Mouse (Mus musculus) 3134 (cell line): Measurements from ENCODE around the gene Eif5a.

Experiments
- DNase-seq: peaks from one replicate; pipeline ENCODE4 v3.0.0-alpha.2; 2011; ENCODE audit warnings: low spot score; ENCODE audit not compliant: insufficient read length; ENCODE audit errors: extremely low read depth

Eif5a gene

GRCm38 (mm10) chr11:69904311-69904710 is 17.4 kb downstream of the Eif5a start:
- no peak for DNase-seq

DNA sequence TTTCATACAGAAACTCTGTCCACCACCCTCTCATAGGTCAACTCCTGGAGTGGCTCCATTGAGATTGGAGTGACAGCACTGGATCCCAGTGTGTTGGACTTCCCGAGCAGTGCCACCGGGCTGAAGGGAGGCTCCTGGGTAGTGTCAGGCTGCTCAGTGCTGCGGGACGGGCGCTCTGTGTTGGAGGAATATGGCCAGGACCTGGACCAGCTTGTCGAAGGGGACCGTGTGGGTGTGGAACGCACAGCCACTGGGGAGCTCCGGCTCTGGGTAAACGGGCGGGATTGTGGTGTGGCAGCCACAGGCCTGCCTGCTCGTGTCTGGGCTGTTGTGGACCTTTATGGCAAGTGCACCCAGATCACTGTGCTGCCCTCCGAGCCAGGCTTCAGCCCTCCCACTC is 18.8 kb downstream of the Eif5a start:
- no peak for DNase-seq

- DNase-seq: no peak
These were observed 19.8 kb downstream of the Eif5a start for GRCm38 (mm10) chr11:69901993-69902392.

GRCm38 (mm10) chr11:69901406-69901846 is 20.3 kb downstream of the Eif5a start:
- peak; percentile 99 for DNase-seq

- peak; percentile 85 for DNase-seq
These were observed 21.0 kb downstream of the Eif5a start, which contains the start of the genes 2810408A11Rik and Neurl4 for GRCm38 (mm10) chr11:69900471-69901405. TSS of gene 2810408A11Rik (minus strand) at chr11:69900987. TSS of gene Neurl4 (plus strand) at chr11:69901072.

GRCm38 (mm10) chr11:69899870-69900269 is 21.9 kb downstream of the Eif5a start:
- DNase-seq: no peak

- no peak for DNase-seq
These were observed 26.5 kb downstream of the Eif5a start, which contains the start of gene Acap1 for GRCm38 (mm10) chr11:69895291-69895690. TSS of gene Acap1 (minus strand) at chr11:69895539.

DNA sequence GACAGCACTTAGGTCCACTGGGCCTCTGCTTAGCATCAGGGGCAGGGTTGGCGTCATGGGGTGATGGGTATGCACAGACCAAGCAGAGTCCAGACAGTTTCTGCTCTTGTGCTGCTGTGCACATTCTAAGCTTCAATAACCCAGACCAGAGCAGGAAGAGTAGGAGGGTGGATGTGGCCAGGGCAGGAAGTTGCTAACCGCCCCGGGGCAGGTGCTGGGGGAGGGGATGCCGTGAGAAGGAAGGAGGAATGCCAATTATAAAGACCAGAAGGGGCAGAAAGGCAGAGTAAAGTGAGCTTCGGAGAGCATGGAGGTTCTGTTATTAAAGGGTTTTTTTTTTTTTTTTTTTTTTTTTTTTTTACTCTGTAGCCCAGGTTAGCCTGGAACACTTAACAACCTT is 27.1 kb downstream of the Eif5a start:
- DNase-seq: peak; percentile 55

GRCm38 (mm10) chr11:69891482-69891881 is 30.3 kb downstream of the Eif5a start:
- no peak for DNase-seq

GRCm38 (mm10) chr11:69886907-69887635 is 34.7 kb downstream of the Eif5a start:
- DNase-seq: no peak

DNA sequence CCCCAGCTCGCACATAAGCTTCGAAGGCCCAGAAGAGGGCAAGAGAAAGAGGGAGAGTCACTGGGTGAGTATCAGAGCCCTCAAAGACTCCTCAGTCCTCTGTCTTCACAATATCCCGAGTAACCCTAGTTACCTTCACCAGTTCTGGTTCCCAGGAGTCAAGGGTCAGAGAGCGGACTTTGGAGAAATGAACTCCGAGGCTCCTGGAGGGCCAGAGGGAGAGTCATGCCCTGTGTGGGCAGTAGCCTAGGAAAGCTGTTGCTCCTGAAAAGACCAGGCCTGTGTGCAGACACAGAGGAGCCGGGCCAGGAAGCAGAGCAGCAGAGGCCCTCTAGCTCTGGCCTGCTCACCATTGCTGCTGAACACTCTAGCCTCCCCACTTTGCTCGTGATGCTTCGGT is 37.1 kb downstream of the Eif5a start:
- no peak for DNase-seq

DNA sequence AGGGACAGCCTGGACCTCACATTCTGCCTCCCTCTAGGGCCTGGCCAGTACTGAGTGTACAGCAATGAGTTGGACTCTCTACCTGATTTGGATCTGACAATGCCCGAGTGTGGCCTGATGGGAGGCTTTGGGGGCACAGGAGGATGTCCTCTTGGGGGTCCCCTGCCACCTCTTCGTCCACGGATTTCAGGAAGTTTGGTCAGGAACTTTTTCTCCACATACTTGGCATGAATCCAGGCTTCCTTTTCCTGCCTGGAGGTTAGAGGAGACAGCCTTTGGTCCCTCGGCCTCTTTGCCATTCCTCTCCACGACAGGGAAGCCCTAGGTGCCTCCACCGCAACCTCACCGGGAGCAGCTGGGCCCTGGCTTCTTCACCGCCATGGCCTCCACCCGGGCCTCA is 37.5 kb downstream of the Eif5a start:
- DNase-seq: no peak

DNA sequence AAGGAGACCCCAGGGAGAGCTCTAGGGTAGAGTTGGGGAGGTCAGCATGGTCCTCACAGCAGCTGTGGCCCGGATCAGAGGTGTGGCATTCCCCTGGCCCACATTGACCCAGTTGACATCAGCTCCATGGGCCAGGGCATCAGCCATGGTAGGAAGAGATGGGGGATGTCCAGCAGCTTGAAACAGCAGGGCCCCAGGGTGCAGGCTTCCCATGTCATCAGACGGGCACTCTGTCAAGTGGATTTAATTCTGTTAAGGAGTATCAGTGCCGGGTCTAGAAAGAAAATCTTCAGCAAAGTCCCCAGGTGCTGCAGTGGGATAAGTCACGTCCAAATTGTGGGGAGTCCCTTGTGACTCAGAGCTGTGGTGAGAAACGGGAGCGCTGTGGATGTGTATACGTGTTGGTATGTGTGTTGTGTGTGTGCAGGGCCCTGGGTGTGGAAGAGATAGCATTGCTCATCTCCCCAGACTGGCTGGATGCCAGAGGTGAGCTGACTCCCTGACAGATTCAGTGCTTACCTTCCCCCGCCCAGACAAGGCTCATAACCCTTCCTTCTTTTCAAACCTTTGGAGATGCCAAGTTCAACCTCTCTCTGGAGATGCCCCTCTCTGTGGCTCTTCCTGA is 38.1 kb downstream of the Eif5a start:
- DNase-seq: peak; percentile 48

- no peak for DNase-seq
These were observed 38.7 kb downstream of the Eif5a start for GRCm38 (mm10) chr11:69883066-69883465.

- DNase-seq: no peak
These were observed 39.7 kb downstream of the Eif5a start for GRCm38 (mm10) chr11:69881787-69882670.

DNA sequence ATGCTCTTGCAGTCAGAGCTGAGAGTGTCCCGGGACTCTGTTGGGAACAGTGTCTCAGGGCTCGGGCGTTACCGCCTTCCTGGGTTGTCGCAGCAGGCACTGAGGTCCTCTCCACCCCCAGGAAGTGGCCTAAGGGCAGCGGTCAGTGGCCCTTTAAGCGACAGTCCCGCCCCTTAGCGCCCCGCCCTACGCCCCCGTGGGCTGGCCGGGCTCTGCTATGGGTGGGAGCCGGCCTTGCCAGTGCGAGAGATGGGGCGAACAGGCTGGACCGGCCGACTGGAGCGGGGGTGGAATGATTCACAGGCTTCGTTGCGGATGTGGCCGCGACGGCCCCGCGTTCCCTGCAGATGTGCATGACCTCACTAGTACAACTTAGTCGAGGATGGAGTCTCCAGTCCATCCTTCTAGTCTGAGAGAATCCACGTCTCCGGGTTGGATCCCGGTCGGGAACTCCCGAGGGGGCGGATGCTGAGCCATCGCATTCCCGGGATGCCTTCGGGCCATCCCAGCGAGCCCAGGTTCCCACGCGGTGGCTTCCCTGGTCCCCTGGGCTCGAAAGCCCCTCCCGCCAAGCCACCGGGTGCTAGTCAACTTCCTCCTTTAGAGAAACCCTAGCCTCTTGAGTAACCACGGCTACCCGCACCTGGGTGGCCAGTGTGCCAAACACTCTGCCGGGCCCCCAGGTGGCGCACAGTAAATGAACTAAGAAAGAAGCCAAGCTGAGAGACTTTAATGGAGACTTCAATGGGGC is 40.7 kb downstream of the Eif5a start, which contains the start of gene Kctd11:
Gene Kctd11, minus strand, starts transcription at position 554 of the 751 bp plus-strand sequence.
- peak; percentile 97 for DNase-seq

- DNase-seq: no peak
These were observed 41.3 kb downstream of the Eif5a start for GRCm38 (mm10) chr11:69880506-69880852.

DNA sequence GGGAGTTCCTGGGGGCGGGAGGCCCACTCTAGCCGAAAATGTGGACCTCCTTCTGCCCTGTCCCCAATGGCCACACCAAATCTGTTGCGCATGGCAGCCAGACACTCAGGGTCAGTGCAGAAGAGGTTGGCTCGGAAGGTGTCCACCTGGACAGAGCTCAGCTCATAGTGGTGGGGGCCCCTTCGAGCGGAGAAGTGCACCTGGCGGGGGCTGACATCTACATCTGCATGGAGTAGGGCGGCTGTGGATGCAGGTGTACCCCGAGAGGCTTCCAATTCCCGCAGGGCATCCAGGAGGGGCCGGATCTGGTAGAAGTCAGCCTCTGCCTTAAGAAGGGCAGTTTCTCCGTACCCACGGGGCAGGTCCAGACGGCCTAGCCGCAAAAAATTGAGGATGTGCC is 42.0 kb downstream of the Eif5a start:
- DNase-seq: no peak

- no peak for DNase-seq
These were observed 42.8 kb downstream of the Eif5a start for GRCm38 (mm10) chr11:69878952-69879351.
